ENCODE assay signal across 15 mouse cellular contexts in the genomic region with DNA sequence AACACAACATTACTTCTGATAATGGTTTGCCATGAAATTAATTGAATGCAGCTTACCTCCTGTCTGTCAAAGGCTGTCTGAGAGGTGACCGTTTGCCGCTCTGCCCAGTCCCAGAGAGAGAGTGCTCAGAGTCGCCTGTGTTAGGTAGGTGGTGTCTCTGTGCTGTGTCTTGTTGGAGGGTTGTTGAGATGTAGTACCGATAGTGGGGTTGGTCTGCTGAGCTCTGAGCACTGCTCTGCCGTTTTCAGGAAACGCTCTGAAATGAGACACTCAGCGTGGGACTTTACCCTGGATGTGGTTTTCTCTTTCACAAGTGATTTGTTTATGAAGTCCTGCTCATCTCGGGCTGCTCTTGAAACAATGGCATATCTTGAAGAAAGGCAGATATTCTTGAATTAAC. TPM values are rescaled to one million over a fixed set of nuclear protein-coding genes. Genes with fewer than 3 reads are reported as not detected.
DNase-seq lines count a peak whose midpoint lies in the region; ATAC-seq and TF ChIP-seq lines count a peak whose summit lies in the region.
"Had no signal": no experiment of that assay in that cellular context is flagged by ENCODE, and none has a peak within 500 bp of the region (broad histone marks: within the 10 kb centered on the region; RNA-seq: fewer than 3 reads in every experiment).

A gene (minus strand): TSS at position 161 of the 400 bp plus-strand sequence.

- TF ChIP-seq POLR2A in bone marrow, adult 2 months (IDR thresholded peaks at IDR 0.05; ENCODE audit: borderline replicate concordance, control insufficient read depth, low read depth, low read length) = peak; percentile 27; the same call in 1 of the 2 replicates

- peak within 1 kb of the TSS; percentile 7; the same call in 1 of the 2 replicates for H3K27ac ChIP-seq in heart, embryonic 16.5 days (ENCODE audit: low read length)
- peak within 1 kb of the TSS; percentile 83 for H3K27ac ChIP-seq in bone marrow, adult 2 months (ENCODE audit: control insufficient read depth, insufficient read depth, low read depth, low read length, poor library complexity)
- H3K27ac ChIP-seq in midbrain, embryonic 15.5 days = no peak within 1 kb of the TSS
- H3K27ac ChIP-seq: limb, embryonic 12.5 days had no signal

- H3K4me2 ChIP-seq in heart, embryonic 16.5 days (ENCODE audit: low read depth, low read length) = no peak within 1 kb of the TSS
- no peak within 1 kb of the TSS for H3K4me2 ChIP-seq in midbrain, embryonic 15.5 days
- H3K4me2 ChIP-seq: limb, embryonic 12.5 days had no signal

- H3K4me1 ChIP-seq in heart, embryonic 16.5 days (ENCODE audit: control insufficient read depth, insufficient read depth, low read length) = peaks cover 7% of the 10 kb centered on the region
- H3K4me1 ChIP-seq in bone marrow, adult 2 months (ENCODE audit: control insufficient read depth, insufficient read depth, low read length) = peaks cover 1% of the 10 kb centered on the region
- H3K4me1 ChIP-seq in midbrain, embryonic 15.5 days = no peaks in the 10 kb centered on the region

- H3K9ac ChIP-seq in heart, embryonic 16.5 days (ENCODE audit: low read length) = no peak within 1 kb of the TSS
- H3K9ac ChIP-seq in midbrain, embryonic 15.5 days = no peak within 1 kb of the TSS
- H3K9ac ChIP-seq: limb, embryonic 12.5 days had no signal

- H3K27me3 ChIP-seq in heart, embryonic 16.5 days (ENCODE audit: control insufficient read depth, insufficient read depth, low read length) = no peaks in the 10 kb centered on the region
- H3K27me3 ChIP-seq in midbrain, embryonic 15.5 days (replicated peaks) = no peaks in the 10 kb centered on the region
- H3K27me3 ChIP-seq: limb, embryonic 12.5 days had no signal

- peaks cover 7% of the 10 kb centered on the region for H3K36me3 ChIP-seq in heart, embryonic 16.5 days (ENCODE audit: control insufficient read depth, insufficient read depth)
- H3K36me3 ChIP-seq in midbrain, embryonic 15.5 days (replicated peaks) = 0 out of 2 replicates have a peak, but pooled peaks cover 13% of the 10 kb centered on the region

- no peaks in the 10 kb centered on the region for H3K9me3 ChIP-seq in heart, embryonic 16.5 days (replicated peaks; ENCODE audit: control insufficient read depth, low read length)
- no peaks in the 10 kb centered on the region for H3K9me3 ChIP-seq in midbrain, embryonic 15.5 days
- H3K9me3 ChIP-seq: limb, embryonic 12.5 days had no signal

- no peak within 1 kb of the TSS for H3K4me3 ChIP-seq in heart, embryonic 16.5 days (ENCODE audit: low read length)
- peak within 1 kb of the TSS; percentile 60 for H3K4me3 ChIP-seq in bone marrow, adult 2 months (replicated peaks; ENCODE audit: control insufficient read depth, low read depth, low read length)
- no peak within 1 kb of the TSS for H3K4me3 ChIP-seq in midbrain, embryonic 15.5 days
- H3K4me3 ChIP-seq: limb, embryonic 12.5 days had no signal

- TF ChIP-seq CTCF in bone marrow, adult 2 months (IDR thresholded peaks at IDR 0.05; ENCODE audit: control insufficient read depth, insufficient read depth, low read length) = no peak

- WGBS in heart, embryonic 16.5 days = 54% methylated on average over 8 of the region's 8 CpGs
- WGBS in bone marrow, adult 2 months = 9% methylated on average over 8 of the region's 8 CpGs
- WGBS in midbrain, embryonic 15.5 days = 78% methylated on average over 8 of the region's 8 CpGs

- no peak for ATAC-seq in heart, embryonic 16.5 days (replicated peaks; ENCODE audit: extremely low read depth, insufficient read depth, low FRiP score)
- peak; percentile 69 for ATAC-seq in megakaryocyte progenitor cell, adult 5-6 weeks (replicated peaks; ENCODE audit: poor library complexity)
- no peak for ATAC-seq in midbrain, embryonic 15.5 days (replicated peaks)

- DNase-seq in heart, postnatal 4 days = no peak
- DNase-seq in thymus, postnatal 0 days (ENCODE audit: low spot score) = peak; percentile 76
- no peak for DNase-seq in gastrocnemius, adult 8-10 months (ENCODE audit: low spot score in 2 of 2)
- DNase-seq in right cerebral cortex, postnatal 14 days = no peak
- DNase-seq: adrenal gland, adult 2 months; cerebellum, adult 11 months; embryo, embryonic 11 days; kidney, adult 9 months; lung, postnatal 10 days had no signal

RNA-seq across cellular contexts. Expression of the gene that starts here (rescaled TPM):
- 0.22 and 1.00 TPM in 2 replicates for polyA plus RNA-seq in heart, embryonic 16.5 days (2015; fragmentation: Nextera tagmentation; extraction: Ambion mirVana)
- total RNA-seq in heart, postnatal 4 days (2021) = not detected
- polyA plus RNA-seq in bone marrow, adult 2 months (2011; ENCODE audit: insufficient read depth, insufficient read length, low replicate concordance, missing spikeins) = 2.8 and 3.4 TPM in 2 replicates
- total RNA-seq in megakaryocyte progenitor cell, adult 5-6 weeks (2015) = 0.68 and 2.1 TPM in 2 replicates
- total RNA-seq in megakaryocyte progenitor cell, adult 5-6 weeks (2017) = 0.34 and 1.9 TPM in 2 replicates
- 5.5 and 6.3 TPM in 2 replicates for polyA plus RNA-seq in thymus, postnatal 0 days (2015; fragmentation: Nextera tagmentation; extraction: Ambion mirVana)
- not detected for total RNA-seq in gastrocnemius, adult 8-10 months (2022)
- polyA plus RNA-seq in midbrain, embryonic 15.5 days (2015; fragmentation: Nextera tagmentation; extraction: Ambion mirVana) = 0.18 TPM in 1 of 2 replicates, not detected in the other
- total RNA-seq: layer of hippocampus, postnatal 14 days had no signal
